Mouse (Mus musculus) erythroblast, embryonic 14.5 days (primary cell): ENCODE measurements around the gene Nipbl.

Source experiments
- GATA1 ChIP-seq: IDR thresholded peaks from 2 replicates; pipeline ENCODE4 v1.6.1; 2012; ENCODE audit warnings: low read length, inconsistent platforms, mixed read lengths
- TAL1 ChIP-seq: IDR thresholded peaks from 3 replicates; pipeline ENCODE4 v1.6.1; 2012; ENCODE audit warnings: low read length, inconsistent platforms, mixed read lengths

DNA sequence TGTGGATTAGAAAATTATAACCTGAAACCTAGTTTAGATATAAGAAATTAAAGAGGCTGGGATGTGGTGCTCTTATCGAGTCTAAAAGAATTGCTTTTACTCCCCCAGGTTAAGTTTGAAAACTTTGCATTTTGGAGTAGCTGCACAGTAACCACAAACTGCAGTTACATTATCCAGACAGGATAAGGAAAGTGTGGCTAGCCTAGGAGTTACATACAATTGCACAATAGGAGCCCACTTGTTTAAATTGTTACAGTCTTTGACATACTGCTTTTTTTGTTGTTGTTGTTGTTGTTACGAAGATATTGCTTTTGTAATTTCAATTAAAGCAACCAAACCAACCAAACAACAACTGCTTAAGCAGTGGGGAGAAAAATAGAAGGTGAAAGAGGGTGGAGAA is 11.2 kb upstream of the Nipbl start:
- no peak for TF ChIP-seq TAL1
- no peak for TF ChIP-seq GATA1
